Mouse (Mus musculus): ENCODE measurements around the gene Acacb. TPM values are rescaled to one million over a fixed set of nuclear protein-coding genes. Genes with fewer than 3 reads are reported as not detected.

Gene Acacb
- total and polyA plus RNA-seq, 3 experiments, result 3.9 to 16.3 (median 13.4) TPM

- TF ChIP-seq MAFK (IDR thresholded peaks at IDR 0.05; ENCODE audit: insufficient replicate concordance, low read length) (no peak), NELFE (IDR thresholded peaks at IDR 0.05; ENCODE audit: low read depth, low read length) (no peak), MXI1 (IDR thresholded peaks at IDR 0.05; ENCODE audit: low read depth, low read length) (no peak)
Measured at GRCm38 (mm10) chr5:114288396-114288795, 142.1 kb downstream of the Acacb start (continued).

- Histone ChIP-seq H3K4me3 (replicated peaks in 1 of 3; ENCODE audit: low read depth in 2 of 3, low read length in 2 of 3, poor library complexity in 1 of 3) (no peak within 1 kb of the TSS), H3K36me3 (replicated peaks in 1 of 2; ENCODE audit: control insufficient read depth in 1 of 2, insufficient read depth in 1 of 2, low read length in 1 of 2) (no peaks in the 10 kb centered on the region), H3K4me2 (ENCODE audit: insufficient read depth, low read depth, poor library complexity, severe bottlenecking) (no peak within 1 kb of the TSS), H3K27me3 (replicated peaks) (no peaks in the 10 kb centered on the region), H3K9ac (ENCODE audit: insufficient read depth, low read depth) (no peak within 1 kb of the TSS), H3K4me1 (ENCODE audit: control insufficient read depth in 1 of 2, insufficient read depth in 2 of 2) (peaks cover 0 to 17% of the 10 kb centered on the region in 2 experiments; a peak in 2 of 4 replicates), H3K27ac (ENCODE audit: insufficient read depth, low read depth) (no peak within 1 kb of the TSS), H3K9me3 (replicated peaks; ENCODE audit: low read length) (no peaks in the 10 kb centered on the region), H3K79me2 (replicated peaks; ENCODE audit: control insufficient read depth, extremely low read depth, insufficient read depth, poor library complexity, severe bottlenecking) (no peaks in the 10 kb centered on the region)
- DNase-seq (ENCODE audit: extremely low read depth), result no peak
- TF ChIP-seq KAT2A (IDR thresholded peaks at IDR 0.05; ENCODE audit: insufficient replicate concordance, low read length), result no peak
- TF ChIP-seq NRF1 (IDR thresholded peaks at IDR 0.05; ENCODE audit: low read depth, low read length), result no peak
- in situ Hi-C loops (cut with MboI; ENCODE audit: low pct_ligation_motif_present, low pct_unique_long_range_greater_than_20kb, low sequenced_read_pairs) (no loop called here), dilution Hi-C loops (cut with MboI; ENCODE audit: extremely low pct_ligation_motif_present, extremely low pct_unique_long_range_greater_than_20kb, low sequenced_read_pairs) (no loop called here)
Measured at GRCm38 (mm10) chr5:114288874-114289273, 142.5 kb downstream of the Acacb start, which contains the start of gene Myo1h. Gene Myo1h, plus strand, starts transcription at chr5:114289166.

- Histone ChIP-seq H3K27ac (ENCODE audit: insufficient read depth, low read depth) (no peak overlapping the region), H3K9me3 (replicated peaks; ENCODE audit: low read length) (no peaks in the 10 kb centered on the region), H3K36me3 (replicated peaks in 1 of 2; ENCODE audit: control insufficient read depth in 1 of 2, insufficient read depth in 1 of 2, low read length in 1 of 2) (no peaks in the 10 kb centered on the region), H3K9ac (ENCODE audit: insufficient read depth, low read depth) (no peak overlapping the region), H3K27me3 (replicated peaks) (no peaks in the 10 kb centered on the region), H3K79me2 (replicated peaks; ENCODE audit: control insufficient read depth, extremely low read depth, insufficient read depth, poor library complexity, severe bottlenecking) (no peaks in the 10 kb centered on the region), H3K4me3 (replicated peaks in 1 of 3; ENCODE audit: low read depth in 2 of 3, low read length in 2 of 3, poor library complexity in 1 of 3) (no peak overlapping the region), H3K4me1 (ENCODE audit: control insufficient read depth in 1 of 2, insufficient read depth in 2 of 2) (peaks cover 0 to 11% of the 10 kb centered on the region in 2 experiments; a peak in 2 of 4 replicates), H3K4me2 (ENCODE audit: insufficient read depth, low read depth, poor library complexity, severe bottlenecking) (no peak overlapping the region)
- in situ Hi-C loops (cut with MboI; ENCODE audit: low pct_ligation_motif_present, low pct_unique_long_range_greater_than_20kb, low sequenced_read_pairs), result no loop called here
- TF ChIP-seq NELFE (IDR thresholded peaks at IDR 0.05; ENCODE audit: low read depth, low read length), result no peak
- DNase-seq (ENCODE audit: extremely low read depth), result no peak
- dilution Hi-C loops (cut with MboI; ENCODE audit: extremely low pct_ligation_motif_present, extremely low pct_unique_long_range_greater_than_20kb, low sequenced_read_pairs), result no loop called here
Measured at GRCm38 (mm10) chr5:114290004-114290403, 143.7 kb downstream of the Acacb start.

GRCm38 (mm10) chr5:114296693-114297631, 150.6 kb downstream of the Acacb start:
- no peak overlapping the region; the same call in 1 of the 2 replicates for H3K9ac ChIP-seq (ENCODE audit: insufficient read depth, low read depth)
- no peak overlapping the region for H3K4me3 ChIP-seq (replicated peaks in 1 of 3; ENCODE audit: low read depth in 2 of 3, low read length in 2 of 3, poor library complexity in 1 of 3)
- H3K79me2 ChIP-seq (replicated peaks; ENCODE audit: control insufficient read depth, extremely low read depth, insufficient read depth, poor library complexity, severe bottlenecking), result no peaks in the 10 kb centered on the region
- DNase-seq (ENCODE audit: extremely low read depth), result peak; percentile 76
- H3K36me3 ChIP-seq (replicated peaks in 1 of 2; ENCODE audit: control insufficient read depth in 1 of 2, insufficient read depth in 1 of 2, low read length in 1 of 2), result no peaks in the 10 kb centered on the region
- H3K4me1 ChIP-seq (ENCODE audit: control insufficient read depth in 1 of 2, insufficient read depth in 2 of 2), result peaks cover 11 to 32% of the 10 kb centered on the region in 2 experiments
- H3K27ac ChIP-seq (ENCODE audit: insufficient read depth, low read depth), result no peak overlapping the region
- no peaks in the 10 kb centered on the region for H3K27me3 ChIP-seq (replicated peaks)
- no peaks in the 10 kb centered on the region for H3K9me3 ChIP-seq (replicated peaks; ENCODE audit: low read length)
- in situ Hi-C loops (cut with MboI; ENCODE audit: low pct_ligation_motif_present, low pct_unique_long_range_greater_than_20kb, low sequenced_read_pairs), result no loop called here
- dilution Hi-C loops (cut with MboI; ENCODE audit: extremely low pct_ligation_motif_present, extremely low pct_unique_long_range_greater_than_20kb, low sequenced_read_pairs), result no loop called here
- H3K4me2 ChIP-seq (ENCODE audit: insufficient read depth, low read depth, poor library complexity, severe bottlenecking), result peak overlapping the region; percentile 34
- TF ChIP-seq ZNF384 (IDR thresholded peaks at IDR 0.05; ENCODE audit: low read depth, low read length) (peak; percentile 53), E2F4 (IDR thresholded peaks at IDR 0.05; ENCODE audit: insufficient replicate concordance, low read depth, low read length) (no peak), ETS1 (conservative IDR thresholded peaks at IDR 0.05; ENCODE audit: low read depth, low read length) (no peak; the same call in 1 of the 2 replicates), ZKSCAN1 (IDR thresholded peaks at IDR 0.05; ENCODE audit: borderline replicate concordance, low read depth, low read length) (no peak), HCFC1 (IDR thresholded peaks at IDR 0.05; ENCODE audit: low read depth, low read length) (no peak), ELF1 (IDR thresholded peaks at IDR 0.05; ENCODE audit: low read depth, low read length) (peak; percentile 63; the same call in 1 of the 2 replicates), GABPA (IDR thresholded peaks at IDR 0.05; ENCODE audit: insufficient replicate concordance, low read depth, low read length) (no peak), POLR2A (IDR thresholded peaks at IDR 0.05; ENCODE audit: low read depth, low read length) (0 out of 2 replicates have a peak, but pooled peaks have one; percentile 20), UBTF (IDR thresholded peaks at IDR 0.05; ENCODE audit: low read depth, low read length) (no peak), IRF4 (IDR thresholded peaks at IDR 0.05; ENCODE audit: low read depth, low read length) (no peak), CTCF (conservative IDR thresholded peaks at IDR 0.05 in 1 of 2, IDR thresholded peaks at IDR 0.05 in 1 of 2; ENCODE audit: low read depth in 2 of 2, low read length in 2 of 2) (peak; percentile 49 to 72), JUN (IDR thresholded peaks at IDR 0.05; ENCODE audit: insufficient read depth, low read depth, low read length) (no peak), MEF2A (IDR thresholded peaks at IDR 0.05; ENCODE audit: borderline replicate concordance, low read depth, low read length) (no peak), RAD21 (IDR thresholded peaks at IDR 0.05; ENCODE audit: low read depth, low read length) (peak; percentile 27), ZC3H11A (IDR thresholded peaks at IDR 0.05; ENCODE audit: low read depth, low read length) (no peak), CHD1 (IDR thresholded peaks at IDR 0.05; ENCODE audit: low read depth, low read length) (no peak)
